In genomic region chr11:86760357-86760756, GRCm38 (mm10) we compare ENCODE assay signal across 18 mouse cellular contexts. TPM values are rescaled to one million over a fixed set of nuclear protein-coding genes. Genes with fewer than 3 reads are reported as not detected.
DNase-seq lines count a peak whose midpoint lies in the region; ATAC-seq and TF ChIP-seq lines count a peak whose summit lies in the region.
"Had no signal": no experiment of that assay in that cellular context is flagged by ENCODE, and none has a peak within 500 bp of the region (broad histone marks: within the 10 kb centered on the region; RNA-seq: fewer than 3 reads in every experiment).

No protein-coding gene starts in this region.

- no peaks in the 10 kb centered on the region for H3K27me3 ChIP-seq in liver, embryonic 15.5 days
- H3K27me3 ChIP-seq: embryonic facial prominence, embryonic 15.5 days; forebrain, embryonic 15.5 days; heart, embryonic 12.5 days had no signal

- no peak overlapping the region for H3K4me2 ChIP-seq in liver, embryonic 15.5 days
- H3K4me2 ChIP-seq: embryonic facial prominence, embryonic 15.5 days; forebrain, embryonic 15.5 days; heart, embryonic 12.5 days had no signal

- intact Hi-C loops in gastrocnemius, adult 2 months (cut with DNase I), result no loop called here

- no peak overlapping the region for H3K4me3 ChIP-seq in gastrocnemius, adult 2 months
- no peak overlapping the region for H3K4me3 ChIP-seq in liver, embryonic 15.5 days (replicated peaks)
- H3K4me3 ChIP-seq: embryonic facial prominence, embryonic 15.5 days; forebrain, embryonic 15.5 days; heart, embryonic 12.5 days had no signal

- DNase-seq in gastrocnemius, adult 2 months, result no peak
- DNase-seq in gastrocnemius, postnatal 10 days, result no peak
- DNase-seq in liver (no peak), NIH3T3 (ENCODE audit: low read depth) (peak; percentile 41)
- no peak for DNase-seq in right cerebral cortex, postnatal 4 days
- DNase-seq in cerebellum, postnatal 14 days, result no peak
- DNase-seq: adrenal gland, postnatal 14 days; cerebellum, adult 2 months; cerebellum, postnatal 10 days; embryo, embryonic 11 days; gastrocnemius, postnatal 14 days; heart, postnatal 36 days had no signal

- no peak overlapping the region for H3K9ac ChIP-seq in liver, embryonic 15.5 days
- H3K9ac ChIP-seq: embryonic facial prominence, embryonic 15.5 days; forebrain, embryonic 15.5 days; heart, embryonic 12.5 days had no signal

- no peak for TF ChIP-seq CTCF in gastrocnemius, adult 2 months (IDR thresholded peaks at IDR 0.05)

- H3K36me3 ChIP-seq in liver, embryonic 15.5 days (replicated peaks), result no peaks in the 10 kb centered on the region
- H3K36me3 ChIP-seq: embryonic facial prominence, embryonic 15.5 days; forebrain, embryonic 15.5 days; heart, embryonic 12.5 days had no signal

- ATAC-seq in liver, embryonic 15.5 days (ENCODE audit: insufficient read depth), result no peak
- ATAC-seq: forebrain, embryonic 15.5 days; hindbrain, embryonic 16.5 days; inflammation-experienced regulatory T-cells, adult 6 months had no signal

- H3K9me3 ChIP-seq in liver, embryonic 15.5 days (replicated peaks), result no peaks in the 10 kb centered on the region
- H3K9me3 ChIP-seq: embryonic facial prominence, embryonic 15.5 days; forebrain, embryonic 15.5 days; heart, embryonic 12.5 days had no signal

- peak overlapping the region; percentile 97; the same call in 1 of the 2 replicates for H3K27ac ChIP-seq in gastrocnemius, adult 2 months
- H3K27ac ChIP-seq in liver, embryonic 15.5 days (replicated peaks), result peak overlapping the region; percentile 100
- H3K27ac ChIP-seq: embryonic facial prominence, embryonic 15.5 days; forebrain, embryonic 15.5 days had no signal

- H3K4me1 ChIP-seq in liver, embryonic 15.5 days (replicated peaks), result peaks cover 40% of the 10 kb centered on the region

RNA-seq across cellular contexts. Expression of gene Cltc, which starts 3.0 kb away (rescaled TPM):
- 100 to 1,000 TPM; 134 to 136 TPM for total RNA-seq in gastrocnemius, adult 2 months (2021)
- total RNA-seq in gastrocnemius, postnatal 10 days (2021), result 100 to 1,000 TPM; 144 to 179 TPM
- 79.4 and 91.3 TPM in 2 replicates for polyA plus RNA-seq in liver, embryonic 15.5 days (2015; fragmentation: Nextera tagmentation; extraction: Ambion mirVana)

RNA-seq across cellular contexts. Expression of gene Dhx40, which starts 47.2 kb away (rescaled TPM):
- total RNA-seq in gastrocnemius, adult 2 months (2021), result 10 to 100 TPM in 1 of 2 experiments, 1 to 10 TPM in 1; 9.8 to 11.1 TPM
- total RNA-seq in gastrocnemius, postnatal 10 days (2021), result 10 to 100 TPM; 12.9 to 14.2 TPM
- polyA plus RNA-seq in liver, embryonic 15.5 days (2015; fragmentation: Nextera tagmentation; extraction: Ambion mirVana), result 8.8 and 9.3 TPM in 2 replicates
